31 mouse cellular contexts compared by ENCODE assay signal in the genomic region with DNA sequence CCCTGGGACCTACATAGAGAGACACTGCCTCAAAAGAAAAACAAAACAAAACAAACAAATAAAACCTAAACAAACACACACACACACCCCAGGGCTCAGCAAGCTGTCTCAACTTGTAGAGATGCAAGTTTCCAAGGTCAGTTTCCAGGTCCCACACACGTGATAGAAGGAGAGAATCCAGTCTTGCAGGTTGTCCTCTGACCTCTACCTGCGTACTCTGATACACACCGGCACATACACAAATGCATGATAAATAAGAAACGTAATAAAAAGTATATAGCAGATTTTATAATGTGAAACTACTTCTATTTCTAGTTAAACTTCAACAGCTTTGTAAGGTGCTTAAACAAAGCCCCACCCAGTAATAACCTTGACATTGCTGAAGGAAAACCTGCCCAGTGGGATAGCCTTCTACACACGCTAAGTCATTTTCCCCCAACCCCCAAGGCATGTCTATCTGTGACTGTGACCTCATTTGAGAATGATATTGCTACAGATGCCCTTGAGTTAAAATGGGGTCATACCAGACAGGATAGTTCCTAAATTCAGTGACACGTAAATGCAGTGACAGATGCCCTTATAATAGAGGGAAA. TPM values are rescaled to one million over a fixed set of nuclear protein-coding genes. Genes with fewer than 3 reads are reported as not detected.
"Had no signal": no experiment of that assay in that cellular context is flagged by ENCODE, and none has a peak within 500 bp of the region (broad histone marks: within the 10 kb centered on the region; RNA-seq: fewer than 3 reads in every experiment).

No protein-coding gene starts in this region.

- H3K4me2 ChIP-seq: heart, embryonic 11.5 days; heart, embryonic 13.5 days; heart, embryonic 15.5 days; hindbrain, embryonic 12.5 days; hindbrain, embryonic 14.5 days; limb, embryonic 12.5 days; liver, embryonic 11.5 days had no signal

- H3K4me3 ChIP-seq: heart, adult 2 months; heart, embryonic 13.5 days; heart, embryonic 15.5 days; hindbrain, embryonic 10.5 days; hindbrain, embryonic 12.5 days; layer of hippocampus, adult 2 months; left cerebral cortex, adult 2 months; limb, embryonic 10.5 days; limb, embryonic 12.5 days had no signal

- H3K36me3 ChIP-seq: heart, embryonic 13.5 days; heart, embryonic 15.5 days; hindbrain, embryonic 10.5 days; hindbrain, embryonic 12.5 days; limb, embryonic 10.5 days; limb, embryonic 12.5 days had no signal

- H3K9me3 ChIP-seq: heart, embryonic 13.5 days; heart, embryonic 15.5 days; hindbrain, embryonic 10.5 days; hindbrain, embryonic 12.5 days; limb, embryonic 10.5 days; limb, embryonic 12.5 days had no signal

- DNase-seq: forebrain, postnatal 0 days; gastrocnemius, postnatal 14 days; gastrocnemius, postnatal 36 days; heart, adult 11 months; heart, adult 2 months; heart, postnatal 4 days; kidney, adult 11 months; kidney, adult 2 months; kidney, postnatal 10 days; kidney, postnatal 25 days; kidney, postnatal 4 days; liver had no signal

- H3K4me1 ChIP-seq: heart, embryonic 15.5 days; hindbrain, embryonic 12.5 days; limb, embryonic 12.5 days had no signal

- H3K9ac ChIP-seq: forebrain, postnatal 0 days; heart, embryonic 13.5 days; heart, embryonic 15.5 days; hindbrain, embryonic 12.5 days; hindbrain, embryonic 14.5 days; limb, embryonic 12.5 days had no signal

- H3K27me3 ChIP-seq: heart, embryonic 13.5 days; heart, embryonic 15.5 days; hindbrain, embryonic 12.5 days had no signal

- ATAC-seq: forebrain, postnatal 0 days; hindbrain, embryonic 16.5 days; inflammation-experienced regulatory T-cells, adult 6 months had no signal

- H3K27ac ChIP-seq: heart, adult 2 months; heart, embryonic 13.5 days; heart, embryonic 15.5 days; hindbrain, embryonic 10.5 days; hindbrain, embryonic 12.5 days; hindbrain, embryonic 14.5 days; layer of hippocampus, adult 2 months; left cerebral cortex, adult 2 months; limb, embryonic 10.5 days; limb, embryonic 12.5 days had no signal

RNA-seq across cellular contexts. Expression of a gene that starts 20.6 kb away (rescaled TPM):
- total RNA-seq: heart, adult 2 months; heart, postnatal 25 days; layer of hippocampus, adult 2 months; layer of hippocampus, postnatal 10 days; layer of hippocampus, postnatal 25 days; left cerebral cortex, adult 2 months; left cerebral cortex, postnatal 14 days; left cerebral cortex, postnatal 36 days had no signal
- polyA plus RNA-seq: heart, embryonic 11.5 days; hindbrain, embryonic 12.5 days; inflammation-experienced regulatory T-cells, adult 6 months; kidney, adult 2 months had no signal

RNA-seq across cellular contexts. Expression of a gene that starts 47.2 kb away (rescaled TPM):
- polyA plus RNA-seq: kidney, embryonic 14.5 days; limb, embryonic 10.5 days had no signal
